Mouse (Mus musculus) heart, adult 11 months (tissue): ENCODE measurements around the gene Osbpl8.
A peak's percentile ranks its signal among the peaks of the same experiment; 100 is the strongest.

Experiments
- DNase-seq: peaks from one replicate; pipeline ENCODE4 v3.0.0; 2022

The Osbpl8 gene

GRCm38 (mm10) chr10:111247609-111248008 is 83.1 kb downstream of the Osbpl8 start:
- no peak for DNase-seq

DNA sequence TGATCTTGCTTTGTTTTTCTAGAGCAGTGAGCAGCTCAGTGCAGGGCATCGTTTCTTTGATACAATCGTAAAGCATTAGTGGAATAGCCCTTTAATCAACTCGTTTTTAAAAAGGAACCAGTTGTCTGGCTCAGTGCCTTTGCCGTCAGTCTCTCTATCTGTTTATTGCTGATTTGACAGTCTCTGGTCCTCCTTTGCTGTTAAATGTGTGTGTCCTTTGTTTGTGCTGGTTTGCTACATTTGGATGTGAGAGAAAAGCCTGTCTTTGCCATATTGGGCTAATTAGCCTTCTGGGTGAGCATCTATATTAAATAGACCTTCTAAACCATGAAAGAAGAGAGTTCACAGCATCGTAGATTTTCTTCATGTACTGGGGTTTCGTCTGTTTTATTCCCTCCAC is 83.6 kb downstream of the Osbpl8 start:
- peak; percentile 23 for DNase-seq

DNA sequence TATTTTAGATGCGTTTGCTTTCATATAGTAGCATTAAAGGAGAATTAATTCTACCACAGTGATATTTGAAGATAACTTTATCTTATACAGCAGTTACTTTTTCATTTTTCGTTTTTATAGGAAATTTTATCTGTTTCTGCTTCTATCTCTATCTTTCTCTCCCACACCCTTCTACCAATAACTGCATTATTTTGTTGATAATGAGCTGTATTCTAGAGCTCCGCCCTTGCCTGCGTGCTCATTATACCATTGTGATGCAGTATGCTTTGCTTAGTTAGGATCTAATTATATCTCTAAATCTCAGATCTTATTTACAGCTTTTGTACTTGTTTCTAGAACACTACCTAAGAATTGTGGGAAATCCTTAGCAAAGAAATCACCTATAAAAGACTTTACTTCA is 85.6 kb downstream of the Osbpl8 start:
- no peak for DNase-seq

GRCm38 (mm10) chr10:111251666-111252065 is 87.1 kb downstream of the Osbpl8 start:
- DNase-seq = peak; percentile 84

DNA sequence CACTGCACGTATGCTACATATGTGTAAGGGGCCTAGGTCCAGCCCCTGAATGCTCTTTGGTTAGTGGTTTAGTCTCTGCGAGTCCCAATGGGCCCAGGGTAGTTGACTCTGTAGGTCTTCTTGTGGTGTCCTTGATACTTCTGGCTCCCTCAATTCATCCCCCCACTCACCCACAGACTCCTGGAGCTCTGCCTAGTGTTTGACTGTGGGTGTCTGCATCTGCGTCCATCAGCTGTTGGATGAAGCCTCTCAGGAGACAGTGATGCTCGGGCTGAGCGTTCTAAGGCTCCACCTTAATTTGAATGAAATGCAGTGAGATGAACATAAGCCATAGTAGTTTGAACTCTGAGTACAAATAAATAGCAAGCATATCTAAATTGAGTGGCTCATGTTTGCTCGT is 90.7 kb downstream of the Osbpl8 start:
- DNase-seq = peak; percentile 46

DNA sequence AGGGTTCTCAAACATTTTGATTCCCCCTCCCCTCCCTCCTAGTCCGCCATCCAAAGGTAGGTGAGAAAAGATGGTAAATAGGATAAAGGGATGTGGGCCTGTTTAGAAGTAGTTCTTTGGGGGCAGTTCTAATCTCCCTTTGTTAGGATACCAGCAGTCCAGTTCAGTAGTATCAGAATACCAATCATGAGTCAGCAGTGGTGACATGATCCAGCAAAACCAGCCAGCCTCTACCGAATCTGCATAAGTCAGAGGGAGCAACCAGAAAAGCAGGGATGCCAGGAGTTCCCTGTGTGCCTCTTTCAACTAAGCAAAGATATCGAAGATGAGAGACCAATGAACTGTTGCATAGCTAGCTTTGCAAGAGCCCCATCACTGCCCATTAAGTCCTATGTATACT is 91.6 kb downstream of the Osbpl8 start:
- no peak for DNase-seq

GRCm38 (mm10) chr10:111257358-111257757 is 92.8 kb downstream of the Osbpl8 start:
- peak; percentile 53 for DNase-seq

DNA sequence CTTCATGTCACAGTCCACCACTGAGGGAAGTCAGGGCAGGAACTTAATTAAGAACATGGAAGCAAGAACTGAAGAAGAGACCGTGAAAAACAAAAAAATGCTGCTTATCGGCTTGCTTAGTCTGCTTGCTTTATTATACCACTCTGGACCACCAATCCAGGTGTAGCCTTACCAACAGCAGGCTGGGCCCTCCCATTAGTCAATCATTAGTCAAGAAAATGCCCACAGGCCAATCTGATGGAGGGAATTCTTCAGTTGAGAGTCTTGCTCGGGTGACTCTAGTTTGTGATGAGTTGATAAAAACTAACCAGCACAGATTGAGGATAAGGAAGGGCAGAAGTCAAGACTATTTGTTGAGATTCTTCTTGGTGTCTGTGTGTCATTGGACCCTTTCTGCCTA is 93.7 kb downstream of the Osbpl8 start:
- peak; percentile 44 for DNase-seq

DNA sequence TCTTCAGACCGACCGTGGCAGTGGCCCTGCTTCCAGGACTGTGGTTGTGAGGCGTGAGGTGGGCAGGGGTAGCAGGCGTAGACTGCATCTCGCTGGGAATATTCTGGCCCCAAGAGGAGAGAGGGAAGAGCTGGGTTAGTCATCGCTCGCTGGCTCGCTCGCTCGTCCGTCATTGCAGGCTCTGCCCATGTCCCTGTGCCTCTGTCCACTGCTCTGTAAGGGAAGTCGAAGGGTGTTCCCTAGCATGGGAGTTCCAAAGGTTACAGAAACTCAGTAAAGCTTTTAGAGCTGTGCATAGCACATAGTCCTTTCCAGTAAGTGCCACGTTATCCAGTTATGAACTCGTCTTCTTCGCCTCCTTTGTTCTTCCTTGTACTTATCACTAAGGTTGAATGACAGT is 107.1 kb downstream of the Osbpl8 start:
- DNase-seq = no peak

- peak; percentile 93 for DNase-seq
These were observed 108.4 kb downstream of the Osbpl8 start for GRCm38 (mm10) chr10:111272905-111273304.

DNA sequence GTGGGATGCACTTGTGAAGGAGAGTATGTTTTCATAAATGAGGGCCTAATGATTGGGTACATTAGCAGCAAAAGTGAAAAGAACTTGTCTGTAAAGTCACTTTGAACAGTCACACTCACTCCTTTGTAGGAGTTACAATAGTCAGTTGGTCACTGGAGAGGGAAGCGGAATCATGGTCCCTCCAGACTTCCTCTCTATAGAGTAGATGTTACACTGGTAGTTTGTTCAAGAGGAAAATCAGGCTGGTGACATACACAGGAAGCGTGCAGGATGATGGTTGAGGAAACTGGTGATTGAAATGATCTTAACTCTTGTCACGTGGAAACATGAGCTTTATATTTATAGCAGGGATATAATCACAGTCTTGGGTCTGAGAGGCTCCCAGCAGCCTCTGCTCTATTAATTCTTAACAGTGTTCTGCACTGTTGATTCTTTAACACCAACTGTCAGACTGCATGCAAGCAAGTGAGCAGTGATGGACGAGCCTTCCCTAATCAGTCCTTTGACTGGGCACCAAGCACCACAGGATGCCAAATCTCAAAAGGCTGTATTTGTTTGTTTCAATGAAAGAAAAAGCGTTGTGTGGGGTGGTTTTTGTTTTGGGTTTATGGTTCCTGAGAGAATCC is 109.0 kb downstream of the Osbpl8 start:
- no peak for DNase-seq

GRCm38 (mm10) chr10:111275822-111276221 is 111.3 kb downstream of the Osbpl8 start:
- no peak for DNase-seq

DNA sequence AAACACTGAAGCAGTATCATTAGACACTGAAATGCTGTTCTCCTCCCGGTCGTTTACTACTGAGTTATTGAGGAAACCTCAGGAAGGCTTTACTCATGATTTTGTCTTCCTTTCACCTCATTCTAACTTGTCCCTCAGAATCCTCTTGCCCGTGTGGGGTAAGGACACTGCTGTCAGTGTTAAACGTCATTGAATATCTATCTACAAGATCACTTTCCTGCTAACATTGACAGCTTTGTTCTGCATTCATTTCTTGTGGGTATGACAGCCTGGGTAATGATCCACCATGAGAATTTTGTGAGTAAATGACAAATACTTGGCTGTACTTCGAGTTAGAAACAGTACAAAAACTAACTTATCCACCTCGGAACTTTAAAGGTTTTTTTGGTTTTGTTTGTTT is 133.1 kb downstream of the Osbpl8 start:
- DNase-seq = no peak

DNA sequence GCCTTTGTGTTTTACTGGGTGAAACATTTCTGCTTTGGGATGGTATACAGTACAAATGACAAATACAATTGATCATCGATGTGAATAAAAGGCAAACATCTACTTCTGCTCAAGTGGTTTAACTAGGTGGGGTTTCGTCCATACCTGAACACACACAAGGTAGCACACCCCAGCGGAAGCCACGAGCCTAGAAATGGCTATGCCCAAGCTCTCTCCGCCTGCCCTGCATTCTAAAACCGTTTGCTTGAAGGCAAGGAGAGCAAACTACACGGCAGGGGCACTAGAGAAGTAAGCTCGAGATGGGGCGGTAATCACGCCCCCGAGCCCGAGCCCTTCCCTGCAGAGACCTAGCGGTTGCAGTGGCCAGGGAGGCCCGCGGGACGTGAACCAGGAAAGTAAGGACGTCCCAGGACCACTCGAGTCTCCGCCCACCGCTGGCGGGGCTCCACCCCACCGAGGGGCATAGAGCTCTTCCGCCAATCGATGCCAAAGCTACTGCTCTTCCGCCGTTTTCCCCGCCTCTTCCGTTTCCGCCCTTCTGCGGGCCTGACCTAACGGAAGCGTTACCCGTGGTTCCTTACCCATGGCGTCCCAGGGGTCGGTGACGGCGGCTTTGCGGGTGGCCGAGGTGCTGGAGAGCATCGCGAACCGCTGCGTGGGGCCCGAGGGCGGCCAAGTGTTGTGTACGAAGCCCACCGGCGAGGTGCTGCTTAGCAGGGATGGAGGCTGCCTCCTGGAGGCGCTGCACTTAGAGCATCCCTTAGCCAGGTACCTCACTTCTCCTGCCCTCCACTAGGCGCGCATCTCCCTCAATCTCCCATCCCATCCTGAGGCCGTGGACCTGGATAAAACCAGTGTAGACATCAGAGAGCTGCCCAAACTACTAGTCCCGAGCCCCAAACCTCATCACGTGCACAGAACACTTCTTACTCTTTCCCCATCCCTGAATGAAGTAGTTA is 133.9 kb downstream of the Osbpl8 start, which contains the start of gene Bbs10:
Gene Bbs10 (plus strand): TSS at position 540 of the 959 bp plus-strand sequence.
- DNase-seq = peak; percentile 100

- no peak for DNase-seq
These were observed 135.0 kb downstream of the Osbpl8 start for GRCm38 (mm10) chr10:111299591-111299990.

DNA sequence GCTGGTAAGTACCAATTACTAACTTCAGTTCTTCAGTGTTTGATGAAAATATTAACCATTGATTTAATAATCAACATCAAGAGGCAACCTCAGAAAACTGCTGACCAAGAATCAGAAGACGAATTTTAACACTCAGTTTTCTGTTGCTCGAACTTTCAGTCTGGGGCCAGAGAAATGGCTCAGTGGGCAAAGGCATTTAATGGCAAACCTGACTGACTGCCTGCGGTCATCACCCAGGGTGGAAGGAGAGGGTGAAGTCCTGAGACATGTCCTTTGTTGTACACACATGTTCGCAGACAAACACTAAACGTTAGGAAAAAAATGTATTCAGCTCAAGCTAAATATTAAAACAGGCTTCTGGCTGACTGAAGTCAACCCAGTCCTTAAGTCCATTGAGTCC is 136.5 kb downstream of the Osbpl8 start:
- DNase-seq = no peak

GRCm38 (mm10) chr10:111302486-111302885 is 137.9 kb downstream of the Osbpl8 start:
- DNase-seq = peak; percentile 61

DNA sequence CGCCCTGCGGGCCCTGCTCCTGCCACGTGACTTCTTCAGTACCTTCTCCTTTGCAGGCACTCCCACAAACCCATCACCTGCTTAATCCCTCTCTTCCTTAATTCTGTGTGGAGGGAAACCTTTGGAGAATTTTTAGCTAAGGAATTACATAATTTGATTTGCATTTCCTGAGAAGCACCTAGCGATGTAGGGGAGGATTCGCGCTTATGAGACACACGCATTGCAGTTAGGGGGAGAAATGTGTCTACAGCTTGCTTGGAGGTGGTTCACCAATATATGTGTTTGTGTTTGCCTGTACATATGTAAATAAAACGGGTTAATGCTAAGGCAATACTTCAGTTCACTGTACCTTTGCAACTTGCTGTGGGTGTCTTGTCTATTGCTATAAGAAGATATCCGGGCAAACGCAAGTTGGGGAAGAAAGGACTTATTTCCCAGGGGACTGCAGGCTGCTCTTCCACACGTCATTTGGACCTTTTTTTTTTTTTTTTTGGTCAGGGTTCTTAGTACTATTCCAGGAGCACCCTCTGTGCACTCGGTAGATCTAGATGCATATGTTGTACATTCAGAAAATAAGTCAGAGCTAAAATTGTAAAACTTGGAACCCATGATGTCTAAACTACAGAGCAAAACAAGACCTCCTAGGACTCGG is 144.4 kb downstream of the Osbpl8 start:
- peak; percentile 33 for DNase-seq

DNA sequence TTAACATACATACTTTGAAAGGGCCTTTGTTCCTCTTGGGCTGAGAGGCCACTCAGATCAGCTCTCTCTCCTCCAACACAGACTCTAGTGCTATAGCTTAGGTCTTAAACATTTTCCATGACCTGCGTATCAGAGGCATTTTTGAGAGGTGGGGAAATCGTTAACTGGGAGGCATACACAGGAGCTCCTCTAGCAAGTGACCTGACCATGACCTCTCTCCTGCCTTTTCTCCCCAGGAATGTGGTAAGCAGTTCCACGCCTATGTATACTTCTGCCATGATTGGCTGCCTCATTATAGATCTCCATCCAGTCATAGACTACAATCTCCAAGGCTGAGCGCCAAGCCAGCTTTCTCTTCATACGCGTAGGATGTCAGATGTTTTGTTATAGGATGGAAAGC is 148.7 kb downstream of the Osbpl8 start:
- peak; percentile 34 for DNase-seq

GRCm38 (mm10) chr10:111314636-111315395 is 150.3 kb downstream of the Osbpl8 start:
- peak; percentile 78 for DNase-seq

DNA sequence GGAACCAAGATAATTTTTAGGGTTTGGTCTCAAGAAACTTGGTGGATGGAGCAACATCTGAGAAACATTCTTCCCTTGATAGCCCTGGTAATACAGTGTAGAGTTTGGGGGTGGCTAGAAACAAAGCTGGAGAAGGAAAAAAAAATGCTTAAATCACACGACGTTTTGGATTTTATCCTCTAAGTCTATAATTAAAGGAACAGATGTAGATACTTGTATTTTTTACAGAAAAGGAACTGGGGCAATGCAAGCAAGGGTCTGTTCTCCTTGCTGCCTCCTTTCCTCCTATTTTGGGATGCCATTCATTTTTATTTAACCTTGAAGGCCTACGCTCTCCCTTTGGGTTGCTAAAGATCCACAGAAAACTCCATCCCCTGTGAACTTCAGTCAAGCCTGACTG is 151.4 kb downstream of the Osbpl8 start:
- peak; percentile 14 for DNase-seq

GRCm38 (mm10) chr10:111318021-111318420 is 153.5 kb downstream of the Osbpl8 start:
- peak; percentile 75 for DNase-seq
